ENCODE assay signal across 8 mouse cellular contexts in the genomic region with DNA sequence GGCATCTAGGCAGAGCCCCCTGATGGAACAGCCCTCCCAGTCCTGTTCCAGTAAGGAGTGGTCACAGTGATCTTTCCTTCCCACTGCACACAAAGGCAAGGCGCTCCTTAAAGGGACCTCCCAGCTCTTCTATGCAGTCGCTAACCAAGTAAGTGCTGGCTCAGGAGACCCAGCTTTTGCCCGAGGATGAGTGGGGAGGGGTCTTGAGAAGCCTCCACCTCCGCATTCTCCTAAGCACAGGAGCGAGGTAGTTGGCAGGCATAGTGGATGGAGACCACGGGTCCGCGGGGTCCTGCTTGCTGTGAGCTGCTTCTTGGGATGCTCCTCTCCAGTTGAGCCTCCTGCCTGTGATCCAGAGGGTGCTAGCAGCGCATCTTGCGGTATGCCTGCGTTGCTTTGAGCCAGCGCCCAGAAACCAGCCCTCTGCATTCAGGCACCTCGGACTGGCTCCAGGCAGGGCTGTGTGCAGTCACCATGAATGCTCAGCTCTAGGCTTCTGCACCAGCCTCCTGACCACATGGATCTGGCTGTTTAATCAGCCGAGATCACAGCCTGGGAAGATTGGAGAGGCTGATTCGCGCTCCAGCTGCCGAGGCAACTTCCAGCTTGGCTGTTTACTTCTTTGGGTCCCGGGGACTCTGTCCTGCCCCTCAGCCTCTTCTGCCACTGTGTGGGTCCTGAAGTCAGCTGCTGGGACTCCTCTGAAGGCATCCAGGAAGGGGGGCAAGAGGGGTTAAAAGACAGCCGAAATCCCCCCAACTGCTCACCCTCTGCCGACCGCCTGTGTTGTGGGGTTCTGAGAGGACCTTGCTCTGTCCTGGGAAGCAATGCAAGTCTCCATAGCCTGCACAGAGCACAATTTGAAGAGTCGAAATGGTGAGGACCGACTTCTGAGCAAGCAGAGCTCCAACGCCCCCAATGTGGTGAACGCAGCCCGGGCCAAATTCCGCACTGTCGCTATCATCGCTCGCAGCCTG. TPM values are rescaled to one million over a fixed set of nuclear protein-coding genes. Genes with fewer than 3 reads are reported as not detected.
A peak's percentile ranks its signal among the peaks of the same experiment; 100 is the strongest.
DNase-seq lines count a peak whose midpoint lies in the region; ATAC-seq and TF ChIP-seq lines count a peak whose summit lies in the region.

Gene Kcnab1, plus strand, starts transcription at position 440 of the 977 bp plus-strand sequence.

- H3K9ac ChIP-seq in heart, postnatal 0 days (replicated peaks; ENCODE audit: low read depth, low read length): no peak within 1 kb of the TSS; the same call in 1 of the 2 replicates
- H3K9ac ChIP-seq in midbrain, embryonic 13.5 days (replicated peaks): peak within 1 kb of the TSS; percentile 67
- H3K9ac ChIP-seq in stomach, postnatal 0 days (ENCODE audit: low read length): peak within 1 kb of the TSS; percentile 41; the same call in 1 of the 2 replicates

- peak within 1 kb of the TSS; percentile 40 for H3K4me3 ChIP-seq in heart, postnatal 0 days (ENCODE audit: low read depth, low read length)
- H3K4me3 ChIP-seq in midbrain, embryonic 13.5 days (replicated peaks): peak within 1 kb of the TSS; percentile 55
- peak within 1 kb of the TSS; percentile 31 for H3K4me3 ChIP-seq in stomach, postnatal 0 days (ENCODE audit: low read depth, low read length)

- H3K36me3 ChIP-seq in heart, postnatal 0 days (replicated peaks; ENCODE audit: control insufficient read depth, insufficient read depth, low read length): no peaks in the 10 kb centered on the region
- no peaks in the 10 kb centered on the region for H3K36me3 ChIP-seq in midbrain, embryonic 13.5 days
- H3K36me3 ChIP-seq in stomach, postnatal 0 days (ENCODE audit: control insufficient read depth, insufficient read depth, low read length): no peaks in the 10 kb centered on the region

- peaks cover 5% of the 10 kb centered on the region; the same call in 1 of the 2 replicates for H3K4me1 ChIP-seq in heart, postnatal 0 days (ENCODE audit: control insufficient read depth, insufficient read depth)
- H3K4me1 ChIP-seq in midbrain, embryonic 13.5 days (replicated peaks): peaks cover 24% of the 10 kb centered on the region
- H3K4me1 ChIP-seq in stomach, postnatal 0 days (replicated peaks; ENCODE audit: control insufficient read depth, insufficient read depth): no peaks in the 10 kb centered on the region

- H3K9me3 ChIP-seq in heart, postnatal 0 days (replicated peaks; ENCODE audit: control insufficient read depth, low read length): no peaks in the 10 kb centered on the region
- no peaks in the 10 kb centered on the region for H3K9me3 ChIP-seq in midbrain, embryonic 13.5 days
- no peaks in the 10 kb centered on the region for H3K9me3 ChIP-seq in stomach, postnatal 0 days (ENCODE audit: control insufficient read depth, low read length)

- H3K4me2 ChIP-seq in heart, postnatal 0 days (ENCODE audit: low read depth, low read length): peak within 1 kb of the TSS; percentile 83
- H3K4me2 ChIP-seq in midbrain, embryonic 13.5 days (replicated peaks): peak within 1 kb of the TSS; percentile 93
- peak within 1 kb of the TSS; percentile 63 for H3K4me2 ChIP-seq in stomach, postnatal 0 days (replicated peaks; ENCODE audit: low read depth)

- WGBS in heart, postnatal 0 days: 4% methylated on average over 30 of the region's 30 CpGs
- under 1% methylated on average over 30 of the region's 30 CpGs for WGBS in midbrain, embryonic 13.5 days
- 2% methylated on average over 30 of the region's 30 CpGs for WGBS in stomach, postnatal 0 days

- ATAC-seq in heart, postnatal 0 days (ENCODE audit: insufficient read depth, low read depth): no peak
- peak; percentile 89 for ATAC-seq in midbrain, embryonic 13.5 days
- 0 out of 2 replicates have a peak, but pooled peaks have one; percentile 15 for ATAC-seq in stomach, postnatal 0 days (ENCODE audit: low FRiP score, low TSS enrichment)

- DNase-seq in urinary bladder, postnatal 14 days (ENCODE audit: low spot score): peak; percentile 8
- DNase-seq in urinary bladder, postnatal 4 days (ENCODE audit: low spot score in 2 of 2): no peak
- DNase-seq in fibroblast of lung, adult 2 months (ENCODE audit: low read depth): peak; percentile 14
- no peak for DNase-seq in heart, postnatal 0 days (ENCODE audit: low spot score)
- peak; percentile 49 to 51 for DNase-seq in layer of hippocampus, postnatal 25 days (ENCODE audit: extremely low spot score in 1 of 2, low spot score in 1 of 2)
- DNase-seq in stomach, postnatal 0 days (ENCODE audit: low spot score): peak; percentile 16
- DNase-seq in natural killer cell, adult 2 months (ENCODE audit: low spot score in 2 of 2): no peak

- peaks cover 14% of the 10 kb centered on the region for H3K27me3 ChIP-seq in heart, postnatal 0 days (ENCODE audit: control insufficient read depth, insufficient read depth, low read length)
- peaks cover 21% of the 10 kb centered on the region for H3K27me3 ChIP-seq in midbrain, embryonic 13.5 days
- no peaks in the 10 kb centered on the region for H3K27me3 ChIP-seq in stomach, postnatal 0 days (ENCODE audit: control insufficient read depth, insufficient read depth, low read length)

- no peak for TF ChIP-seq CTCF in heart, postnatal 0 days (IDR thresholded peaks at IDR 0.05; ENCODE audit: low read depth)
- no peak for TF ChIP-seq CTCF in stomach, postnatal 0 days (IDR thresholded peaks at IDR 0.05; ENCODE audit: low read depth)

- no peak within 1 kb of the TSS for H3K27ac ChIP-seq in heart, postnatal 0 days (ENCODE audit: low read depth)
- no peak within 1 kb of the TSS; the same call in 1 of the 2 replicates for H3K27ac ChIP-seq in midbrain, embryonic 13.5 days
- H3K27ac ChIP-seq in stomach, postnatal 0 days (replicated peaks): no peak within 1 kb of the TSS

- no peak for TF ChIP-seq EP300 in heart, postnatal 0 days (IDR thresholded peaks at IDR 0.05; ENCODE audit: low read depth)
- no peak for TF ChIP-seq EP300 in stomach, postnatal 0 days (optimal IDR thresholded peaks at IDR 0.05)

RNA-seq across cellular contexts. Expression of gene Kcnab1, which starts in this region (rescaled TPM):
- total RNA-seq in heart, postnatal 0 days (2014; rRNA removed; ENCODE audit: low replicate concordance): 0.19 and 0.23 TPM in 2 replicates
- 1.00 and 1.2 TPM in 2 replicates for polyA plus RNA-seq in heart, postnatal 0 days (2015; fragmentation: Nextera tagmentation; extraction: Ambion mirVana)
- 100 to 1,000 TPM; 160 to 161 TPM for total RNA-seq in layer of hippocampus, postnatal 25 days (2021)
- 5.2 and 5.5 TPM in 2 replicates for polyA plus RNA-seq in midbrain, embryonic 13.5 days (2015; fragmentation: Nextera tagmentation; extraction: Ambion mirVana)
- polyA plus RNA-seq in stomach, postnatal 0 days (2015; fragmentation: Nextera tagmentation; extraction: Ambion mirVana): 1.1 and 1.2 TPM in 2 replicates

Comparison
In these comparisons a context has a peak if more than half of its experiments do, and no peak if none do; other contexts are left out.
1. RNA of gene Kcnab1 (total RNA-seq): 160 to 161 TPM in layer of hippocampus, postnatal 25 days; 0.19 to 0.23 TPM in heart, postnatal 0 days; every median in the first group is over 100 times any median in the second.
2. DNase-seq: peak in urinary bladder, postnatal 14 days (single experiment), fibroblast of lung, adult 2 months (single experiment), layer of hippocampus, postnatal 25 days (2 of 2) and stomach, postnatal 0 days (single experiment); none in urinary bladder, postnatal 4 days (0 of 2), heart, postnatal 0 days (single experiment) and natural killer cell, adult 2 months (0 of 2).
3. Peak in every context shown above with its lines, with median percentiles within 50 percentile points of each other: H3K4me2 ChIP-seq and H3K4me3 ChIP-seq.